Mouse (Mus musculus) Patski (cell line): ENCODE measurements at regions not wholly inside any gene's neighbourhood (a gene's known extent, or its start where the extent isn't known, plus 50 kb on each side); places are given as distances from the start of the nearest gene placed in this dataset.

Experiments
- ATAC-seq: fragments of 100-300 bp; one replicate; pipeline ENCODE4 v1.8.0; 2021
- CTCF ChIA-PET: fragments of 350-600 bp; sonication (Branson Sonifier 250); formaldehyde crosslinking; loops from one replicate; lab custom pipeline; 2022; ENCODE audit warnings: inconsistent platforms; lab: Charles Lee
- POLR2A ChIA-PET: fragments of 350-600 bp; sonication (Branson Sonifier 250); formaldehyde crosslinking; loops from one replicate; lab custom pipeline; 2022; ENCODE audit warnings: antibody characterized with exemption, inconsistent platforms; lab: Charles Lee
- DNase-seq: peaks from one replicate; pipeline ENCODE4 v3.0.0-alpha.2; 2011; ENCODE audit warnings: low read depth, low spot score
- H3K27me3 ChIP-seq: fragments of 371-371 bp; one replicate; pipeline ENCODE4 v1.5.1; 2021
- CTCF ChIP-seq: fragments of 100-300 bp; IDR thresholded peaks from one replicate; pipeline ENCODE4 v1.5.1; 2021
- in situ Hi-C: fragments of 300-500 bp; cut with MboI; formaldehyde crosslinking; loops from 3 replicates; pipeline ENCODE4 v1.11.1; 2018; ENCODE audit warnings: low pct_unique_long_range_greater_than_20kb, mixed read lengths

DNA sequence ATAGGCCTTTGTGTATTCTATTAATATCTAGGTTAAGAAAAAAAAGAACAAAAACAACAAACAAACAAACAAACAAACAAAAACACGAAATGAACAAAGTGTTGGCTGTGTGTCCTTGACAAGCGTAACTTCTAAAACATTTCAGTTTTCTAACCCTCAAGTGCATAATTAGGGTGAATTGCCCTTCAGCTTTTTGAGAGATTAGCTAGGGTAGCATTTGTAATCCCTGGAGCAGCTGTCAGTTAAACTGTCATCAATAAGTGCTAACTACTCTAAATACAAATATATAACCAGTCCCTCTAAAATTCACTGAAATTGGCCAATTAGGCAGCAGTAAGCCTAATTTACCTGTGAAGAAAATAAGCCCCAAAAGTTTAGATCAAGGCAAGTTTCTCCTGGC is 467.6 kb downstream of the Gabrg2 start:
- POLR2A ChIA-PET = no interaction called here
- CTCF ChIA-PET = no interaction called here
- no peaks in the 10 kb centered on the region for H3K27me3 ChIP-seq
- no peak for ATAC-seq
- no peak for TF ChIP-seq CTCF
- in situ Hi-C loops = no loop called here
- no peak for DNase-seq

DNA sequence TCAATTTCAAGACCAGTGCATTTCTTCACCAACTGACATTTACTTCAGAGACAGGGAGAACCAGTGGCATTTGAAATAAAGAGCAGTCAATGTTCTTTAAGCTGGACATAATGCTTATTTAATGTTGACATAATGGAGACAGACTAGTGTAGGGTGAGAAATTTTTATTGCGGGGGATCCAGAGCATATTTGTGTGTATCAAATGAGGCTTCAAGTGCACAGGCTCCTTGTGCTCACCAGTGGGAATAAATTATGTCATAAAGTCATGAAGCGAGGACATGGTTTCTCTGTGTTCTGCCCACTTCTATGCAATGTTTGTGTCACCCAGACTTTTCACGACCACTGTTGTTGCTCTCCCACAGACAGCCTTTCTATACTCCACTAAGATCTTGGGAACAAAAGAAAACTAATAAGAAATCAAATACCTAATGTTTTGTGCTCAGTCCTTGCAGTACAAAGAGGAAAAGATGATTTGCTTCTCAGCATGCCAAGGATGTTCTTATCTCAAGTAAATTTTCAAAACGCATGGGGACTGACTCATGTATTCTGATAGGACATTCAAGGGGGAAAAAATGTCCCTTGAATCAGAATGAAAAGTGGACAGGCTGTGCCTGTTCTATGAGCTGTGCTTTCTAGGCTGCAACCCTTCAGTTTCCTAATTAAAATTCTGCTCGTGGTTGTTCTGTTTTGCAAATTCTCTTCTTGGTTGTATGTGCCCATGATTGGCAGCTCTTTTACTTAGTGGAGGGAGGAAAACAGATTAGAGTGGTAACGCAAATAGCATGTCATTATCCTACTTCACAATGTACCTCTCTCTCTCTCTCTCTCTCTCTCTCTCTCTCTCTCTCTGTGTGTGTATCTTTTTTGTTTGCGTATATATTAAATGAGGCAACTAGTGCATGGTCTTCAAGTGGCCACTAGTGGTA is 468.4 kb downstream of the Gabrg2 start:
- in situ Hi-C loops = no loop called here
- DNase-seq (no peak), ATAC-seq (no peak)
- no peak for TF ChIP-seq CTCF
- no peaks in the 10 kb centered on the region for H3K27me3 ChIP-seq
- POLR2A ChIA-PET = no interaction called here
- CTCF ChIA-PET = no interaction called here

DNA sequence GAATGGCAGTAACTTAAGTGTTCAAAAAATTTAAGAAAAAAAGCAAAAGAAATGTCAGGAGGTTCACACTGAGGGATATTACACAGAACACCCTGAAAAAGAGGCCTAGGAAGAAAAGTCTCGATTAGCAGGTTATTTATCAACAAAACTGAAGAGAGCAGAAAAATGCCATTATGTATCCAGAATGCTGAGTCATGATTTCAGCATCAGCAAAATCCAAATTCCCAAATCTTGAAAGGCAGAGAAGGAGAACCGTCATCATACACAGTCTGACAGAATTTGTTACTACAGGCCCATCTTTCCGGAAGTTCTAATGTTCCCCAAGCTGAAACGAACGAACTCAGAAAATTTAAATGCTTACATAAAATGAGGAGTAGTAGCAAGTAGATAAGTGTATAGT is 475.7 kb downstream of the Gabrg2 start:
- CTCF ChIA-PET = no interaction called here
- in situ Hi-C loops = no loop called here

DNA sequence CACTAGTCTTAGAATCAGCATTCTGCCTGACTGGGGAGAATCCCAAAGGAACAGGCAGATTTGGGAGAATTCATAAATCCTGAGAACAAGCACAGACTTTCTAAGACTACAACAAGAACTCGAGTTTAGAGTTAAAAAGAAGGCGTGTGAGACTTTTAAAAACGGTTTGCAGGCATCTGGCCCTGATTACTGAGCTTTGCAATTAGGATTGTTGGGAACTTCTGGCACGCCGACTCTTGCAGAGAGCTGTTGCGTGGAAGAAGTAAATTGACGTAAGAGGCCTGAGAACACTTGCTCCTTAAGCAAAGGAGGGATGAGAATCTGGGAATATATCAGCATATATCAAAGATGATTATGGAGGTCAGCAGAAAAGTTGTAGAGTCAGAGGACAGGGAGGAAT is 507.4 kb downstream of the Gabrg2 start:
- POLR2A ChIA-PET = no interaction called here
- TF ChIP-seq CTCF = no peak
- in situ Hi-C loops = no loop called here

More for the DNA sequence above, 475.7 kb downstream of the Gabrg2 start:
- ATAC-seq = no peak
- no peak for TF ChIP-seq CTCF
- POLR2A ChIA-PET = no interaction called here
- DNase-seq = no peak
- peaks cover 5% of the 10 kb centered on the region for H3K27me3 ChIP-seq

DNA sequence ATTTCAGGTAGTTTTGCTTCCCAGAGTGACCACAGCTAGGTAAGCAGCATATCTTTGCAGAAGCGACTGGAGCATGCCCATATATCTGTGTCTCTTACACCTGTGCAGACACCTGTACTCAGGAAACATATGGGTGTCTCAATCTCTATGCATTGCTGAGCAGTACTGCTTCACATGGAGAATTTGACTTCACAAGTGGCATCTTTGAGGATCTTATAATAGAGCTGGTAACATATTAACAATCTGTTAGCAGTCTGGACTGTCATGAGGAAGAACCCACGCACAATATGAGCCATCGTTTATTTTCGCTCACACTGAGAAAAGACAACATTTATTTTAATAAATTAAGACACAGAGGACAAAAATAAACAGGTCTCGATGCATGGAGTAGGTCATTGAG is 508.7 kb downstream of the Gabrg2 start:
- in situ Hi-C loops = no loop called here
- H3K27me3 ChIP-seq = no peaks in the 10 kb centered on the region
- ATAC-seq (no peak), DNase-seq (no peak)
- POLR2A ChIA-PET = no interaction called here
- CTCF ChIA-PET = no interaction called here
- TF ChIP-seq CTCF = no peak

More for the DNA sequence above, 507.4 kb downstream of the Gabrg2 start:
- DNase-seq (no peak), ATAC-seq (no peak)
- no peaks in the 10 kb centered on the region for H3K27me3 ChIP-seq
- CTCF ChIA-PET = no interaction called here

DNA sequence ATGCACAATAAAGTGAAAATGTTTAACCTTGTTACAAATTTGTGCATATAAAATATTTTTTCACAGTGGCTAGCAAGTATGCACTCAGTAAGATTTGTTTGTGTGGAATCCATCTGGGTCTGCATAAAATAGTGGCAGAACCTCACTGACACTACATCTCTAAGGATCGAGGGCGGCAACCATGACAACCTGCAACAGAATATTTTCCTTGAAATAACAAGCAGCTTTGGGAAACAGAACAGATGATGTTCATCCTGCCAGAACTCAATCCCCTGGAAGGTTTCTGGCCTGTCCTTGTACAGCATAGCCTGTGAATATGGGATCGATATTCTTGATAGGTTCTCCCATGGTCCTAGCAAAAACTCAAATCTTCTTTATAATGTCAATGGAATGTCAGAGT is 509.4 kb downstream of the Gabrg2 start:
- ChIA-PET POLR2A (no interaction called here), CTCF (no interaction called here)
- no peak for ATAC-seq
- DNase-seq = no peak
- H3K27me3 ChIP-seq = no peaks in the 10 kb centered on the region
- TF ChIP-seq CTCF = no peak
- in situ Hi-C loops = no loop called here

DNA sequence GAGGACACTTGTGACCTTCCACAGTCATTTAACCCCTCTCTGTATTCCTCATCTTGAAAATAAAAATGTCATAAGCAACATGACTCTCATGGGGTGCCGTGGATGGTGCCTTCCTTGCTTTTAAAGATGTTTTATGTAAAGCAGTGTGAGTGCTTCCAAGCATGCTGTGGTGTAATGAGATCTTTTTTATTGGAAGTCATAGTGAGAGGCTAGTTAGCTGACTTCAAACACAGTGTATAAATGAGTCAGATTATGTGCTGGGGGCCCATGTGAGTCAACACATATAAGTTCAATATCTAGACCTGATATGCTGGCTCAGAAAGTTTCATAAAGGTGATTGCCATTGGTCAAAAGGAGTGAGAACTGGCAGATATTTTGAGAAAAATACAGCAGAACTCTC is 516.8 kb downstream of the Gabrg2 start:
- CTCF ChIA-PET = no interaction called here
- POLR2A ChIA-PET = no interaction called here
- ATAC-seq = no peak
- TF ChIP-seq CTCF = no peak
- in situ Hi-C loops = no loop called here
- DNase-seq = no peak
- no peaks in the 10 kb centered on the region for H3K27me3 ChIP-seq

DNA sequence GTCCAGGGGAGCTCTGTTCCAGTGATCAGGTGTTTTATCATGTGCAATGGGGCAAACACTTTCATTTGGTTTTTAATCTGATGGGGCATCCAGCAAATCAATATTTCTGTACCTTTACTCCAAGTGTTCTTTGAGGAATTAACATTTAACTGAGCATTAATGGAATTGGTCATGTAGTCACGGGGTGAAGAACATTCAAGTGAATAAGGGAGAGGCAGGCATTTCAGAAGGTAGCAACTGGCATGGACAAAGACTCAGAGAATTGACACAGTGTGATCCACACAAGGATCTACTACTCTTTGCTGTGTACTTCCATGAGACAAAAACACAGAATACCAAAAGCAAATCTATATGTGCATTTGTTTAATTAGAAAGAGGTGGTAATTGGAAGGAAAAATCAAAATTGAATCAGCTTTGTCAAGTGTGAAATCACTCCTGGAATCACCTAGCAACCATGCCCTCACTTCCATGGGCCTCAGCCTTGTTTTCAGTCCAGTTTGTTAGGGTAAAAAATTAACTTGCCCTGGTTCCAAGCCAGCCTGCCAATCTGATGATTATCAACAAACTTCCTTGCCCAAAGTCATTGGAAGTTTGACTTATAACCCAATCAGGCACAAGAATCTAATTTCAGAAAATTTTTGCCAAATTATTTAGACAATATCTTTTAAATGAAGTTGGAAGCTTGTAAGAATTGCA is 529.6 kb downstream of the Gabrg2 start:
- ATAC-seq = no peak
- no peak for TF ChIP-seq CTCF
- DNase-seq = no peak
- ChIA-PET CTCF (no interaction called here), POLR2A (no interaction called here)
- in situ Hi-C loops = no loop called here
- no peaks in the 10 kb centered on the region for H3K27me3 ChIP-seq

DNA sequence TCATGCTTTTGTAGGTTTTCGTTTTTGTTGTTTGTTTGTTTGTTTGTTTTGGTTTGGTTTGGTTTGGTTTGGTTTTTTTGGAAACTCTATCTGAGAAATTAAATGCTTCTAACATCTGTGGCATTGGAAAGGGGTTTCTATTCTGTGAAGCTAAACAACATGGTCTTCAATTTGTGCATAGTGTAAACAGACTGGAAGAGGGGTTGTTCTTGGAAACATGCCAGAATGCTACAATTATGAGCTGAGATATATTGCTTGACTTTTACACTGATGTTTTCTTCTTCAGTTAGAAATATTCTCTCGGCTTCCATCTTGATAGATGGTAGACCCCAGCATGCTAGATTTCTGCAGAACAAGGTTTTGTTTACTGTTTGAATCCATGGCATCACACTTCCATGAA is 533.3 kb downstream of the Gabrg2 start:
- CTCF ChIA-PET = no interaction called here
- DNase-seq = no peak
- TF ChIP-seq CTCF = no peak
- POLR2A ChIA-PET = no interaction called here
- in situ Hi-C loops = no loop called here
- H3K27me3 ChIP-seq = no peaks in the 10 kb centered on the region
- no peak for ATAC-seq

DNA sequence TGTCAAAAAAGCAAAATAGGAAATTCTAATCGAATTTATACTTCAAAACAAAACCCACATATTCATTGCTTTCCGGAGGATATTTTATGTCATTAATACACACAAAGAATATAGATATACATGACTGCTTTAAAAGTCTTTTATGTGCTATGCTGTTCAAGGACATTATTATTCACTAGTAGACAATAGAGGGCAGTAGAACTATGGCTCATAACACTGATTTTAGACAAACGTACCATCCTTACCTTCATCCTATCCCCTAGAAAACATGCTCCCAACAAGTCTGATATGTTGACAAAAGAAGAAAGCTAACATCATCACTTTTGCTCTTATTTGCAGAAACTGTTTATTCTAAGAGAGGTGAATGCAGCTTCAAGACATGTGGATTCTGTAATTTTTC is 566.8 kb downstream of the Gabrg2 start:
- DNase-seq (no peak), ATAC-seq (no peak)
- no peaks in the 10 kb centered on the region for H3K27me3 ChIP-seq
- in situ Hi-C loops = no loop called here
- ChIA-PET POLR2A (no interaction called here), CTCF (no interaction called here)
- TF ChIP-seq CTCF = no peak

DNA sequence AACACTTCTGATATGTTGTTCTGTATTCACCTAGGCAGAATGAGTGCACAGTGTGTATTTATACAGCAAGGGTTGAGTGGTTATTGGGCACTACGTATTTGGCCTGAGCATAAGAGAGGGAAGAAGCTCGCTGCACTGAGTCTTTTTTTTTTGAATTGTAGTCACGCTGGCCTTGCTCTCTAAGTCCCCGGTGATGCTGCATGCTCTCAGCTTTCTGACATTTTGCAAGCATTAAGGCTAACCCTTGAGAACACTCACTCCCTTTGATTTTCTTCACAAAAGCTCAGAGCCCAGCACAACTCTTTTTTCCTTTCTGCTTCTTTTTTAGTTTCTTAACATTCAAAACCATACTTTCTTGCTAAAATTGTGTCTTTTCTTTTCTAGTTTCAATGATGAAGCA is 575.1 kb downstream of the Gabrg2 start:
- DNase-seq (no peak), ATAC-seq (no peak)
- CTCF ChIA-PET = interaction anchor here (1.7 kb wide), 1 partner anchor 26 kb away, joined by 3 read pairs; no protein-coding TSS in a partner anchor
- H3K27me3 ChIP-seq = peaks cover 5% of the 10 kb centered on the region
- POLR2A ChIA-PET = no interaction called here
- in situ Hi-C loops = no loop called here
- no peak for TF ChIP-seq CTCF
